Mouse (Mus musculus) heart, postnatal 0 days (tissue): Measurements from ENCODE around the gene Gapvd1. TPM values are rescaled to one million over a fixed set of nuclear protein-coding genes. Genes with fewer than 3 reads are reported as not detected.
"Not testable (repeated sequence)": the region's sequence is repeated elsewhere in the genome, so short reads cannot be mapped to it uniquely, and the experiment has no call there.

Source experiments
- ATAC-seq: fragments of 200-750 bp; cut with Nextera tagmentation; 2 replicates; pipeline ENCODE4 v1.8.0; 2017; ENCODE audit warnings: low read depth, moderate number of reproducible peaks, moderate library complexity; ENCODE audit not compliant: insufficient read depth
- DNase-seq: peaks from one replicate; pipeline ENCODE4 v3.0.0-alpha.2; 2016; ENCODE audit warnings: low spot score
- H3K27ac ChIP-seq: fragments of 300-500 bp; sonication (generic); 2 replicates; pipeline ENCODE4 v1.5.1; 2014; ENCODE audit warnings: low read depth, mild to moderate bottlenecking
- H3K27me3 ChIP-seq: fragments of 300-500 bp; sonication (generic); 2 replicates; pipeline ENCODE4 v1.6.1; 2014; ENCODE audit warnings: low read length, mixed read lengths; ENCODE audit not compliant: control insufficient read depth, insufficient read depth
- H3K36me3 ChIP-seq: fragments of 300-500 bp; sonication (generic); replicated peaks from 2 replicates; pipeline ENCODE4 v1.6.1; 2014; ENCODE audit warnings: low read length, mixed read lengths; ENCODE audit not compliant: control insufficient read depth, insufficient read depth
- H3K4me1 ChIP-seq: fragments of 300-500 bp; sonication (generic); 2 replicates; pipeline ENCODE4 v1.6.1; 2014; ENCODE audit warnings: antibody characterized with exemption; ENCODE audit not compliant: control insufficient read depth, insufficient read depth
- H3K4me2 ChIP-seq: fragments of 300-500 bp; sonication (generic); 2 replicates; pipeline ENCODE4 v1.6.1; 2014; ENCODE audit warnings: low read depth, mild to moderate bottlenecking, low read length, moderate library complexity
- H3K4me3 ChIP-seq: fragments of 300-500 bp; sonication (generic); 2 replicates; pipeline ENCODE4 v1.5.1; 2014; ENCODE audit warnings: low read depth, low read length
- H3K9ac ChIP-seq: fragments of 300-500 bp; sonication (generic); replicated peaks from 2 replicates; pipeline ENCODE4 v1.6.1; 2014; ENCODE audit warnings: low read depth, low read length, mixed read lengths
- H3K9me3 ChIP-seq: fragments of 300-500 bp; sonication (generic); replicated peaks from 2 replicates; pipeline ENCODE4 v1.6.1; 2016; ENCODE audit warnings: low read length; ENCODE audit not compliant: control insufficient read depth
- CTCF ChIP-seq: IDR thresholded peaks from 2 replicates; pipeline ENCODE4 v1.5.1; 2016; ENCODE audit warnings: antibody characterized with exemption, control low read depth, low read depth
- EP300 ChIP-seq: IDR thresholded peaks from 2 replicates; pipeline ENCODE4 v1.6.1; 2016; ENCODE audit warnings: antibody characterized with exemption, low read depth
- WGBS: fragments of 180-500 bp; shearing (Covaris S2); extraction: QIAGEN DNeasy Blood & Tissue Kit; methylation state at CpG from one replicate; pipeline ENCODE4 v1.1.7; 2014; 5-methylcytosine and 5-hydroxymethylcytosine counted together
- polyA plus RNA-seq: library from polyadenylated mRNA; unstranded; fragments of >200 nt; fragmentation: Nextera tagmentation; extraction: Ambion mirVana; gene quantifications from 2 replicates; pipeline ENCODE4 v1.2.1, GENCODE M21; 2015
- total RNA-seq: library from RNA; depleted of rRNA; stranded (reverse); fragments of >200 nt; gene quantifications from 2 replicates; pipeline ENCODE4 v1.2.3, GENCODE M21; 2014; ENCODE audit warnings: low replicate concordance; rRNA removed

Gene Gapvd1
- 29.7 and 36.1 TPM in 2 replicates for total RNA-seq
- 34.1 and 43.4 TPM in 2 replicates for polyA plus RNA-seq

DNA sequence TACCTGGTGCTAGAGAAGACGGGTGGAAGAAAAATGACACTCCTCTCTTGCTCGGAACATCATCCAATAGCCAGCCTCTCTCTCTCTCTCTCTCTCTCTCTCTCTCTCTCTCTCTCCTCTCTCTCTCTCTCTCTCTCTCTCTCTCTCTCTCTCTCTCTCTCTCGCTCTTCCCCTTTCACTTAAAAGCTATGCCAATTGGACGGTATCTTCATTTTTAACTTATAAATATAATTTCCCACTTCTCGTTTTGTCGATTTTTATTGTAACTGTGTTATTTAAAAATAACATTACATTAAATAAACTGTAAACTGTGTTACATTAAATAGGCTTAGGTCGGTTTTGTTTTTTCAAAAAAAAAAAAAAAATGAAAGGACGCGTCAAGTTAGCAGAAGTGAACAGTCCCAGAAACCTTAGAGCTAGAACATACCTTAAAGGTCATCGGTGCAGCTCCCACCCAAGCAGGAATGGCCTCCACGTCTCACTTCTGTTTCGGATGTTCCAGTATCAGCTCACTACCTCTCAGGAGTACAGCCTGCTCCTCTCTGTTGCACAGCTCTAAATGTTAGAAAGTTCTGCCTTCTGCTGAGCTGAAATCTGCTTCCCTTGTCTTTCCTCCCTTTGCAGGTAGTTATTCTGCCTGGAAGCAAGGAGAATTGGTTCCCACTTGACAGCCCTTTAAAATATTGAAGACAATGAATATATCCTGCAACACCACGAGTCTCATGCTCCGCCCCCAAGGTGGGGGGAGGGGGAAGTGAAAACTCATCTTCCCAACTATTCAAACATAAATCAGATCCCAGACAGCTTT lies at the start of gene Gapvd1:
Gene Gapvd1, minus strand, starts transcription at position 682 of the 808 bp plus-strand sequence.
- Histone ChIP-seq H3K9ac (peak within 1 kb of the TSS; percentile 97), H3K4me1 (peaks cover 10% of the 10 kb centered on the region; the same call in 1 of the 2 replicates), H3K27me3 (no peaks in the 10 kb centered on the region), H3K36me3 (no peaks in the 10 kb centered on the region), H3K27ac (peak within 1 kb of the TSS; percentile 98), H3K4me2 (peak within 1 kb of the TSS; percentile 81), H3K9me3 (no peaks in the 10 kb centered on the region), H3K4me3 (peak within 1 kb of the TSS; percentile 96)
- TF ChIP-seq CTCF (no peak), EP300 (no peak)
- DNase-seq (peak; percentile 20), ATAC-seq (no peak)
- WGBS, result 3% methylated on average over 14 of the region's 14 CpGs

GRCm38 (mm10) chr2:34804815-34805214 lies 49.8 kb upstream of the Gapvd1 start:
- H3K4me2 ChIP-seq, result no peak overlapping the region
- WGBS, result 18% methylated on average over 1 of the region's 1 CpGs
- TF ChIP-seq CTCF (no peak), EP300 (no peak)

DNA sequence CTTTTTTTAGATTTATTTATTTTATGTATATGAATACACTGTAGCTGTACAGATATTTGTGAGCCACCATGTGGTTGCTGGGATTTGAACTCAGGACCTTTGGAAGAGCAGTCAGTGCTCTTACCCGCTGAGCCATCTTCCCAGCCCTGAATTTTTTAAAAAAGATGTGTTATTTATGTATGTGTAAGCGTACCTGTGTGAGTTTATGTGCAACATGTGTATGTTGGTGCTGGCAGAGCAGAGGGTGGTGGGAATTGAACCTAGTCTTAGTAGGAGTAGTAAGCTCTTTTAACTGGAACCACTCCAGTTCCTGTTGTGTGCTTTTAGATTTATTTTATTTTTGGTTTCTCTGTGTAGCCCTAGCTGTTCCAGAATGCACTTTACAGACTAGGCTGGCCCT lies 49.1 kb upstream of the Gapvd1 start:
- ATAC-seq (no peak), DNase-seq (no peak)
- Histone ChIP-seq H3K4me2 (no peak overlapping the region), H3K27ac (no peak overlapping the region), H3K4me1 (peaks cover 23% of the 10 kb centered on the region), H3K36me3 (peaks cover 16% of the 10 kb centered on the region), H3K9ac (no peak overlapping the region), H3K27me3 (no peaks in the 10 kb centered on the region), H3K4me3 (no peak overlapping the region), H3K9me3 (no peaks in the 10 kb centered on the region)
- WGBS, result 97% methylated on average over 2 of the region's 2 CpGs
- TF ChIP-seq EP300 (no peak), CTCF (no peak)

More at GRCm38 (mm10) chr2:34804815-34805214, 49.8 kb upstream of the Gapvd1 start:
- Histone ChIP-seq H3K9ac (no peak overlapping the region), H3K4me3 (no peak overlapping the region), H3K36me3 (peaks cover 21% of the 10 kb centered on the region), H3K9me3 (no peaks in the 10 kb centered on the region), H3K4me1 (peaks cover 21% of the 10 kb centered on the region), H3K27ac (0 out of 2 replicates have a peak overlapping the region, but pooled peaks have one; percentile 15), H3K27me3 (no peaks in the 10 kb centered on the region)
- no peak for ATAC-seq
- no peak for DNase-seq

- DNase-seq, result no peak
- Histone ChIP-seq H3K36me3 (peaks cover 12% of the 10 kb centered on the region; the same call in 1 of the 2 replicates), H3K27ac (no peak overlapping the region), H3K9me3 (no peaks in the 10 kb centered on the region), H3K4me2 (peak overlapping the region; percentile 41), H3K4me1 (peaks cover 26% of the 10 kb centered on the region), H3K9ac (no peak overlapping the region), H3K4me3 (no peak overlapping the region), H3K27me3 (no peaks in the 10 kb centered on the region)
- TF ChIP-seq CTCF (no peak), EP300 (no peak)
- whole genome bisulfite sequencing, result 74% methylated on average over 3 of the region's 3 CpGs
- no peak for ATAC-seq
Observed at GRCm38 (mm10) chr2:34803746-34804145, 48.7 kb upstream of the Gapvd1 start.

DNA sequence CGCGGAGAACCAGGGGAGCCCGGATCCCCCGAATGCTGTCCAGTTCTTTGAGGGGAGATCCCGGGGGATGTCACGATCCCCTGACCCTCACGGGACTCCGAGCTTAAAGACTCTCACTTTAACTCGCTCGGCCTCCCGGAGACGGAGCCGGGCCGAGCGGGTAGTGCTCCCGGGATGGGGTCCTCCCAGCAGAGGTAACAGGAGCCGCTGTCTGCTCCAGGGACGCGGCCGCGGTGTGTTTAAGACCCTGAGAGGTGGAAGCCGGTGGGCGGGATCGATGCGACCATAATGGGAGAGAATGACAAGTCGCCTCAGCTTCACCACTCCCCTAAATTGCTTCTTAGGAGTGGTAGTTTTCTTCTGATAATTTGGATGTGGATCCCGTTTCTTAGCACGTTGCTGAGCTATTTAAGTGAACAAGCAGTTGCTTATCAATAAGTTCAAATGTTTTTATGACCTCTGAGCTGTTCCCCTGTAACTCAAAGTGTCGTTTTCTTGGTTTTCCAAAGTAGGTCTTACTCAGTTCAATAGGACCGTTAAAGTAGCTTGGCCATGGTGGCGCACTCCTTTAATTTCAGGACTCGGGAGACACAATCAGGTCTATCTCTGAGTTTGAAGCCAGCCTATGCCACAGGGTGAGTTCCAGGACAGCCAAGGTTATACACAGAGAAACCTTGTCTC lies 47.7 kb upstream of the Gapvd1 start:
- H3K27ac ChIP-seq, result peak overlapping the region; percentile 98
- H3K4me1 ChIP-seq, result peaks cover 26% of the 10 kb centered on the region
- DNase-seq, result peak; percentile 31
- peaks cover 11% of the 10 kb centered on the region; the same call in 1 of the 2 replicates for H3K36me3 ChIP-seq
- peak overlapping the region; percentile 83 for H3K4me3 ChIP-seq
- H3K9ac ChIP-seq, result peak overlapping the region; percentile 83
- not testable (repeated sequence) for H3K9me3 ChIP-seq, H3K27me3 ChIP-seq
- WGBS, result 2% methylated on average over 22 of the region's 32 CpGs
- peak overlapping the region; percentile 76 for H3K4me2 ChIP-seq
- peak; percentile 64 for ATAC-seq
